Mouse (Mus musculus) forebrain, embryonic 14.5 days (tissue): Measurements from ENCODE around the gene Ifi202b. TPM values are rescaled to one million over a fixed set of nuclear protein-coding genes. Genes with fewer than 3 reads are reported as not detected.
"Not testable (repeated sequence)": the region's sequence is repeated elsewhere in the genome, so short reads cannot be mapped to it uniquely, and the experiment has no call there.

ENCODE experiments used
- ATAC-seq: fragments of 200-750 bp; cut with Nextera tagmentation; 2 replicates; pipeline ENCODE4 v1.8.0; 2017; ENCODE audit warnings: mild to moderate bottlenecking, moderate library complexity
- DNase-seq: peaks from one replicate; pipeline ENCODE4 v3.0.0-alpha.2; 2015; ENCODE audit warnings: low spot score
- H3K27ac ChIP-seq: fragments of 300-500 bp; sonication (generic); 2 replicates; pipeline ENCODE4 v1.5.1; 2014; ENCODE audit warnings: low read depth, mild to moderate bottlenecking, control low read depth, low read length, moderate library complexity
- H3K27me3 ChIP-seq: fragments of 300-500 bp; sonication (generic); replicated peaks from 2 replicates; pipeline ENCODE4 v1.6.1; 2014; ENCODE audit warnings: low read length, control low read depth, mixed read lengths; ENCODE audit not compliant: control insufficient read depth, insufficient read depth
- H3K36me3 ChIP-seq: fragments of 300-500 bp; sonication (generic); 2 replicates; pipeline ENCODE4 v1.6.1; 2014; ENCODE audit warnings: low read length, control low read depth; ENCODE audit not compliant: control insufficient read depth, insufficient read depth
- H3K4me1 ChIP-seq: fragments of 300-500 bp; sonication (generic); 2 replicates; pipeline ENCODE4 v1.6.1; 2014; ENCODE audit warnings: antibody characterized with exemption, low read length, control low read depth; ENCODE audit not compliant: control insufficient read depth, insufficient read depth
- H3K4me2 ChIP-seq: fragments of 300-500 bp; sonication (generic); 2 replicates; pipeline ENCODE4 v1.6.1; 2014; ENCODE audit warnings: mild to moderate bottlenecking, control low read depth, low read length
- H3K4me3 ChIP-seq: fragments of 300-500 bp; sonication (generic); 2 replicates; pipeline ENCODE4 v1.5.1; 2014; ENCODE audit warnings: low read depth, low read length, control low read depth
- H3K9ac ChIP-seq: fragments of 300-500 bp; sonication (generic); 2 replicates; pipeline ENCODE4 v1.6.1; 2014; ENCODE audit warnings: mild to moderate bottlenecking, low read length, control low read depth, moderate library complexity
- H3K9me3 ChIP-seq: fragments of 300-500 bp; sonication (generic); replicated peaks from 2 replicates; pipeline ENCODE4 v1.6.1; 2016; ENCODE audit warnings: low read length, control low read depth, mixed read lengths; ENCODE audit not compliant: control insufficient read depth
- whole genome bisulfite sequencing: fragments of 180-500 bp; shearing (Covaris S2); extraction: QIAGEN DNeasy Blood & Tissue Kit; methylation state at CpG from one replicate; pipeline ENCODE4 v1.1.7; 2014; 5-methylcytosine and 5-hydroxymethylcytosine counted together
- polyA plus RNA-seq: library from polyadenylated mRNA; unstranded; fragments of >200 nt; fragmentation: Nextera tagmentation; extraction: Ambion mirVana; gene quantifications from 2 replicates; pipeline ENCODE4 v1.2.1, GENCODE M21; 2014

Gene Ifi202b
- not detected in 2 replicates for polyA plus RNA-seq

DNA sequence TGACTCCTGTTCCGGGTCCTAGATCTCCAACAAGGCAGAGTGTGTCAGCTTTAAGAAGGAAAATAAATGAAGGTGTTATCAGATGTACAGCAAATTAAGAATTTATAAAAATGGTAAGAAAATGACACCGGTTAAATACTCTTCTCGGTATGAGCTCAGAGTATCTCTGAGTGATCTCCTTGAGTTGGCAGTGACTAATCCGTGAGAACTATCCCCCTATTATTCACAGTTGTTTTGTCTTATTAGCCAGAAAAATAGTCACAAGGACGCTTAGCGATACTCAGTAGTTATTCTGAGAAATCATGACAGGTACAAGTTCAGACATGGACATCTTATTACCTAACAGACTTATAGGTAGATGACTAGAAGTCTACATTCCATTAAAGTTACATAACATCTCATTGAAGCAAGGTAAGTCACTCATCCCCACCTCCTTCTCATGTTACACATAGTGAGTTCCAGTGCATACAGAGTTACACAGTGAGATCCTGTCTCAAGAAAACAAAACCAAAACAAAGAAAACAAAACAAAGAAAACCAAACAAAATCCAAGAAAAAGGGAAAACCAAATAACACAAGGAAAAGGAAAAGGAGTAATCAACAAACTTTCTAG is at the start of gene Ifi202b:
TSS of gene Ifi202b (minus strand) at position 51 of the 612 bp plus-strand sequence.
- H3K4me2 ChIP-seq, DNase-seq, H3K9me3 ChIP-seq, H3K36me3 ChIP-seq, H3K4me1 ChIP-seq, H3K9ac ChIP-seq, H3K27me3 ChIP-seq, H3K27ac ChIP-seq, ATAC-seq, H3K4me3 ChIP-seq: not testable (repeated sequence)
- 88% methylated on average over 6 of the region's 6 CpGs for WGBS

DNA sequence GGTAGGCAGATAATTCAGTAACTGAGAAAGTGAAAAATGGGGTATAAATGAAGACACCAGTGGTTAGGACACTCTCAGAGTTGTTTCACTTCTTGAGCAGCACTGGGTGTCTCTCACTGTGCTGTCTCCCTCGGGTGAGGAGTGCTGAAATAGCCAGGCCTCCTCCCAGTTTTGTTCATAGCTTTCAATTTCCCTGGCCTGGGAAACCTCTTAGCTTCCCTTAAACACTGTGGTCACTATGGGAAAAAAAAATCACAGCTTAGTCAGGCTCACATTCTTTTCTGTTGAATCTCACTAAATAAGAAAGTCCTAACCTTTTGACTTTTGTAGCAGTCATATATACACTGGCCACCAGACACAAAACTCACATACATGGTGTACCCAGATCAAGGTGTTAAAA is 49.2 kb upstream of the Ifi202b start, which contains the start of gene Ifi205:
TSS of gene Ifi205 (minus strand) at position 113 of the 400 bp plus-strand sequence.
- Histone ChIP-seq H3K9me3 (no peaks in the 10 kb centered on the region), H3K4me2 (no peak within 1 kb of the TSS), H3K9ac (no peak within 1 kb of the TSS), H3K27ac (no peak within 1 kb of the TSS), H3K4me3 (no peak within 1 kb of the TSS), H3K4me1 (no peaks in the 10 kb centered on the region), H3K27me3 (no peaks in the 10 kb centered on the region), H3K36me3 (no peaks in the 10 kb centered on the region)
- ATAC-seq (no peak), DNase-seq (no peak)
- WGBS = 41% methylated on average over 1 of the region's 1 CpGs

DNA sequence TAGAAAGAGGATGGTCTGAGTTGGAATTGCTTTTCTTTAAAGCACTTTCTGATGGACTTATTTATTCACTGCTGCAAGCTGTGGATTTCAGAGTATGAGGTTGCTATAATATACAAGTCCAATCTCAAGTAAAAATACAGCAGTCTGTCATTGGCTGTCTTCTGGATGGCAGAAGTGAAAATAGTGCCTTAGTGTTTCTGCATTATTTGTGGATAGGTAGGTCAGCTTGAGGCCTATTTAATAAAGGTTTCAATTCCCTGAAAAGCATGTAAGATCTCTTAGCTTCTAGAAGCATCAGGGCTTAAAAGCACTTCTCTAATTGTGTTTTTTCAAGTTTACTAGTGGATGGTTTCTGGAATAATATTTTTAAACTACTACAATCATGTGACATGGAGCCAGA is 24.5 kb upstream of the Ifi202b start:
- not testable (repeated sequence) for H3K9ac ChIP-seq, H3K4me1 ChIP-seq, H3K27me3 ChIP-seq, H3K4me3 ChIP-seq, H3K36me3 ChIP-seq, H3K4me2 ChIP-seq, DNase-seq, ATAC-seq, H3K9me3 ChIP-seq, H3K27ac ChIP-seq

DNA sequence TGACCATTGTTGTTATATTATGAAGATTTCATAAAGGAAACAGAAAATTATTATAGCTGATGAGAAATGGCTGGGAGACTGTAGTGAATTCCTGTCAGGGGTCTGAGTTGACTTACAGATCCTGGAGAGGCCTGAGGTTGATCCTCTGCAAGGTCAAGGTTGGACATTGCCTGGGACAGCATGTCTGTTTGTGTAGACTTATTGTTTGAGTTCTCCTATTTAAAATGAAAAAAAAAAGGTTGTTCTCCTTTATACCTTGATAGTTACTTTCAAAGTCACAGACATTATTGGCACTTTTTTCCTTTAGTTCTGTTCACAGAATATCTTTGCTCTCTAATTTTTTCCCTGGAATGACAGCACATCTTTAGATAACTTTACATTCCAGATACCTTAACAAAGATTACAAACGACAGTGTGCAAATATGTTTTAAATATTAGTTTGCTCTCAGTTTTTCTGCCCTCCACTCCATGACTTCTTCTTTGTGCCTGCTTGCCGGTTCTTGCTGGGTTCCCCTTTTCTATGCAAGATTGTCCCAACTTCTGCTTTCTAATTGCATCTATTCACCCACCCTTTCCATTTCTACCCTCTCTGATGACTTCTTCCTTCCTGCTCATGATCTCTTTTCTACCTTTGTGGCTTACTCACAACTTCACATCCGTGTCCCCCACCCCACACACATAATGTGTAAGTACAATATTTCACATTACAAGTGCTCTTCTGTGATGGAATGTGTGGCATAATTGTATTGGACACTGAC is 22.0 kb upstream of the Ifi202b start:
- not testable (repeated sequence) for ATAC-seq, H3K4me2 ChIP-seq, H3K4me1 ChIP-seq, H3K36me3 ChIP-seq, DNase-seq, H3K9ac ChIP-seq, H3K9me3 ChIP-seq, H3K4me3 ChIP-seq, H3K27ac ChIP-seq, H3K27me3 ChIP-seq
- WGBS = 81% methylated on average over 1 of the region's 3 CpGs

DNA sequence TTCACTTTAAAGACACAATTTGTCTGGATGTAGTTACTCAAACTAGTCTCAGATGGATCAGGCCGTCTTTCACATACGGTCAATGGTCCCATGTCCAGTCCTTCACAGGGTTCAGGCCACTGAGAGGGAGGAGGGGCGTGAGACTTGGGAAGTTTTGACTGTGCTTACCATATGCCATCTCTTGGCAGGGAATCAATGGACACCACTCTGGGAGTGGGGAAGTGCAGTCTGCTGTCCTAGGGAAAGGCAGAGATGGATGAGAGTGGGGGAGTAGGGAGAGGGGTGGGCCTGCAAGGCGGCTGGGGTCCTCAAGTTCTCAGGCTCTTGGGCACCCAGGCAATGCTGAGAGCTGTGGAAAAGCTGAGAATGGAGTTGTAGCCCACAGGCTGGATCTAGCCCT is 12.5 kb upstream of the Ifi202b start:
- Histone ChIP-seq H3K36me3 (no peaks in the 10 kb centered on the region), H3K9ac (no peak overlapping the region), H3K9me3 (no peaks in the 10 kb centered on the region), H3K4me1 (no peaks in the 10 kb centered on the region), H3K4me3 (no peak overlapping the region), H3K27me3 (no peaks in the 10 kb centered on the region), H3K27ac (no peak overlapping the region), H3K4me2 (no peak overlapping the region)
- ATAC-seq = no peak
- 90% methylated on average over 4 of the region's 4 CpGs for WGBS
- no peak for DNase-seq

DNA sequence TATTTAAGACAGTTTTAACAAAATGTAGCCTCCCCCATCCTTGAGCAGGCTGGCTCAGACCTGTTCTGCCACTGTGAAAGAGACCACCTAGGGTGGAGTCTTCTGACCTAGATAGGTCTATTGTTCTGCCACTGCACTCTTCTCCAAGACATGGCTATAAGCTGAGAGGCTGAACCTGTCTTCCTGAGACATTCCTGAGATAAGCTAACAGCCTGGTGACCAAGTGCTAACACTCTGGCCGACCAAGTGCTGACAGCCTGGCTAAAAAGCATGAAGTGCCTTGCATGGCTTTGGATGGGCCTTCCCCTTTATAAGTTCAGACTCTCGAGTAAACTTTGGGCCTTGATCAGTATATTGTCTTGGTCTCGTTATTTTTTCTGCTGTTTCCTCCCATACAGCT is 1.5 kb downstream of the Ifi202b start:
- H3K4me1 ChIP-seq, H3K27me3 ChIP-seq, H3K36me3 ChIP-seq, H3K4me3 ChIP-seq, DNase-seq, H3K27ac ChIP-seq, H3K9ac ChIP-seq, H3K4me2 ChIP-seq, ATAC-seq, H3K9me3 ChIP-seq: not testable (repeated sequence)
- WGBS = 57% methylated on average over 3 of the region's 3 CpGs

DNA sequence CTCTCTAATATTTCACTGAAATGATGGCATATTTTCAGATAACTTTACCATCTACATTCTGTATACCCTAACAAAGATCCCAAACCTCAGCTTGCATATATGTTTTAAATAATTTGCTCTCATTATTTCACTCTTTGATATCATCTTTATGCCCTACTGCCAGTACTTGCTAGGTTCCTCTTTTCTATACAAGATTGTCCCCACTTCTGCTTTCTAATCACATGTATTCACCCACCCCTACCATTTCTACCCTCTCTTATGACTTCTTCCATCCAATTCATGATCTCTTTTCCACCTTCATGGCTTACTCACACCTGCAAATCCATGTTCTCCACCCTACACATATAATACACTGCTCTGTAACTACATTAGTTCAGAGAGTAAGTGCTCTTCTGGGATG is 4.9 kb downstream of the Ifi202b start:
- Histone ChIP-seq H3K9ac (no peak overlapping the region), H3K9me3 (no peaks in the 10 kb centered on the region), H3K36me3 (no peaks in the 10 kb centered on the region), H3K27ac (no peak overlapping the region), H3K27me3 (no peaks in the 10 kb centered on the region), H3K4me2 (no peak overlapping the region), H3K4me1 (no peaks in the 10 kb centered on the region), H3K4me3 (no peak overlapping the region)
- DNase-seq = no peak
- no peak for ATAC-seq

DNA sequence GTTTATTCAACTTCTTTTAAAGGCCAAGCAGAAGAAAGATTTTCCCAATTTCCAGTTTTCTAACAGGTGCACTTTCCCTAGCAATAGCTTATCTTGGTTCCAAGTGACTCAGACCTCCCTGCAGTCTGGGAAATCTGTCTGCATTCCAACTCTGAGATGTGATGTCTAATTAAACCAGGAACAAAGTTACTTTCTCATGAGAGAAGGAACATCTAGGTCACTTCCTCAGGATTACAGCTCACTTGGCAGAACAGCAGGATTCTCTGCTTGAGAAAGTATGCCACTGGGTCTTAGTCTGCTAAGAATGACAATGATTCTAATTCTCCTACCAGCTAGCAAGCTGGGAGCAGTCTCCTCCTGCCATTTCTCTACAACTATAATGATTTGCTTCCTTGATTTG is 9.4 kb downstream of the Ifi202b start:
- no peak overlapping the region for H3K4me3 ChIP-seq
- DNase-seq (no peak), ATAC-seq (no peak)
- H3K4me2 ChIP-seq = no peak overlapping the region
- H3K4me1 ChIP-seq = no peaks in the 10 kb centered on the region
- no peak overlapping the region for H3K27ac ChIP-seq
- no peaks in the 10 kb centered on the region for H3K36me3 ChIP-seq
- H3K9me3 ChIP-seq = no peaks in the 10 kb centered on the region
- H3K9ac ChIP-seq = no peak overlapping the region
- H3K27me3 ChIP-seq = no peaks in the 10 kb centered on the region

DNA sequence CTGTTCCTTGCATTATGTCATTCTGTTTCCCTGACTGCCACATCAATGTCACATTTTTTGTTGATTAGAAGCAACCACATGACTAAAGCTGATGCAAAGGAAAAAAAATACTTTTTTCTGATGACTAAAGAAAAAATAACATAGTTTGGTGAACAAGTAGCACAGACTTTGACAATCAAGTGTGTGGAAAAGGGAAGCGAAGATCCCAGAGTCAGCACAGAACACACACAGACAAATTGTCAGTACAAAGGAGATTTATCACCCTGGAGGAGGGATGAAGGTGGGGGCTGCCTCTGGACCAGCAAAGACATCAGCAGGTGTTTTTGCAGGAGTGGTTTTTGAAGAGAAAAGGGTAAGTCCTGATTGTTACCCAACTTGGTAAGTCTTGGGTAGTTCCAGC is 21.1 kb downstream of the Ifi202b start:
- not testable (repeated sequence) for H3K27ac ChIP-seq, H3K36me3 ChIP-seq, H3K27me3 ChIP-seq, H3K4me1 ChIP-seq, H3K4me2 ChIP-seq, H3K9me3 ChIP-seq, DNase-seq, H3K9ac ChIP-seq, ATAC-seq, H3K4me3 ChIP-seq
- 85% methylated on average over 1 of the region's 1 CpGs for WGBS
